14 mouse cellular contexts compared by ENCODE assay signal in the genomic region with DNA sequence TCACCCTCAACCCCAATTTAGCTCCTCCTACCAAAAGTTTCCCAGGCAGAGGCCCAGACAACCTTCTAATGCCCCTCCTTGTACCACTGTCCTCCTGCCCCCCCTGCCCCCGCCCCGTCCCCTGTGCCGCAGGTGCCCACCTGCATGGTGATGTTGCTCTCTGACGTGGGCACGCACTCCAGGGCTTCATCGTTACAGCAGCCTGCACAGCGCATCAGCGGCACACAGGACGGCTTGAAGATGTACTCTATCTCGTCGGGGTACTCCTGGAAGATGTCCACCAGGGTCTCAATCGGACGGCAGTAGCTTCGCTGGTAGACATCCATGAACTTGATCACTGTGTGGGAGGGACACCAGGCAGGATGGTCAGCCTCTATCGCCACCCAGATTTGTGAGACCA.
"Had no signal": no experiment of that assay in that cellular context is flagged by ENCODE, and none has a peak within 500 bp of the region (broad histone marks: within the 10 kb centered on the region; RNA-seq: fewer than 3 reads in every experiment).

No protein-coding gene starts in this region.

- H3K4me3 ChIP-seq: kidney, embryonic 15.5 days; limb, embryonic 10.5 days; liver, embryonic 13.5 days; midbrain, embryonic 15.5 days; neural tube, embryonic 13.5 days; stomach, embryonic 15.5 days had no signal

- H3K9me3 ChIP-seq: kidney, embryonic 15.5 days; limb, embryonic 10.5 days; liver, embryonic 13.5 days; midbrain, embryonic 15.5 days; neural tube, embryonic 13.5 days; stomach, embryonic 15.5 days had no signal

- H3K9ac ChIP-seq: kidney, embryonic 15.5 days; liver, embryonic 13.5 days; liver, postnatal 0 days; midbrain, embryonic 15.5 days; neural tube, embryonic 13.5 days; stomach, embryonic 15.5 days had no signal

- ATAC-seq: liver, postnatal 0 days; midbrain, embryonic 15.5 days had no signal

- H3K27me3 ChIP-seq: kidney, embryonic 15.5 days; liver, embryonic 13.5 days; midbrain, embryonic 15.5 days; neural tube, embryonic 13.5 days; stomach, embryonic 15.5 days had no signal

- H3K27ac ChIP-seq: kidney, embryonic 15.5 days; limb, embryonic 10.5 days; liver, embryonic 13.5 days; midbrain, embryonic 15.5 days; neural tube, embryonic 13.5 days had no signal

- H3K4me2 ChIP-seq: kidney, embryonic 15.5 days; liver, embryonic 13.5 days; midbrain, embryonic 11.5 days; midbrain, embryonic 15.5 days; neural tube, embryonic 13.5 days; stomach, embryonic 15.5 days had no signal

- DNase-seq: kidney, postnatal 14 days; liver, embryonic 13.5 days; liver, postnatal 0 days; lung, postnatal 36 days; retina, postnatal 1 day; right cerebral cortex, postnatal 14 days; thymus, adult 2 months; thymus, postnatal 36 days had no signal
